Mouse (Mus musculus): Measurements from ENCODE around the gene Sgms1. TPM values are rescaled to one million over a fixed set of nuclear protein-coding genes. Genes with fewer than 3 reads are reported as not detected.
"Not testable (repeated sequence)": the region's sequence is repeated elsewhere in the genome, so short reads cannot be mapped to it uniquely, and the experiment has no call there.

Sgms1 gene
- polyA plus RNA-seq, 1 experiment, result 22.2 TPM

GRCm38 (mm10) chr19:32142383-32142782 is 247.1 kb downstream of the Sgms1 start:
- no peak for DNase-seq (ENCODE audit: low spot score)

GRCm38 (mm10) chr19:32138361-32139088 is 251.0 kb downstream of the Sgms1 start:
- no peak for DNase-seq (ENCODE audit: low spot score)

- DNase-seq (ENCODE audit: low spot score), result no peak
Measured at GRCm38 (mm10) chr19:32137904-32138303, 251.6 kb downstream of the Sgms1 start.

- DNase-seq (ENCODE audit: low spot score), result no peak
Measured at GRCm38 (mm10) chr19:32136888-32137625, 252.5 kb downstream of the Sgms1 start.

- DNase-seq (ENCODE audit: low spot score), result not testable (repeated sequence)
Measured at GRCm38 (mm10) chr19:32131707-32132488, 257.6 kb downstream of the Sgms1 start.

- DNase-seq (ENCODE audit: low spot score), result no peak
Measured at GRCm38 (mm10) chr19:32129281-32129680, 260.2 kb downstream of the Sgms1 start.

- no peak for DNase-seq (ENCODE audit: low spot score)
Measured at GRCm38 (mm10) chr19:32127180-32127850, 262.2 kb downstream of the Sgms1 start.

GRCm38 (mm10) chr19:32124155-32124554 is 265.4 kb downstream of the Sgms1 start:
- no peak for DNase-seq (ENCODE audit: low spot score)

GRCm38 (mm10) chr19:32123196-32123595 is 266.3 kb downstream of the Sgms1 start:
- no peak for DNase-seq (ENCODE audit: low spot score)

- DNase-seq (ENCODE audit: low spot score), result no peak
Measured at GRCm38 (mm10) chr19:32120798-32121197, 268.7 kb downstream of the Sgms1 start.

GRCm38 (mm10) chr19:32119666-32120065 is 269.8 kb downstream of the Sgms1 start:
- no peak for DNase-seq (ENCODE audit: low spot score)

GRCm38 (mm10) chr19:32118496-32118895 is 271.0 kb downstream of the Sgms1 start:
- DNase-seq (ENCODE audit: low spot score), result no peak

- no peak for DNase-seq (ENCODE audit: low spot score)
Measured at GRCm38 (mm10) chr19:32117484-32118018, 272.0 kb downstream of the Sgms1 start.

GRCm38 (mm10) chr19:32111866-32112790 is 277.4 kb downstream of the Sgms1 start:
- no peak for DNase-seq (ENCODE audit: low spot score)

- peak; percentile 73 for DNase-seq (ENCODE audit: low spot score)
Measured at GRCm38 (mm10) chr19:32107771-32108306, 281.7 kb downstream of the Sgms1 start, which contains the start of gene Asah2. Gene Asah2 (minus strand): TSS chr19:32108211.

- no peak for DNase-seq (ENCODE audit: low spot score)
Measured at GRCm38 (mm10) chr19:32106750-32107149, 282.8 kb downstream of the Sgms1 start.

GRCm38 (mm10) chr19:32104217-32104616 is 285.3 kb downstream of the Sgms1 start:
- no peak for DNase-seq (ENCODE audit: low spot score)

GRCm38 (mm10) chr19:32102976-32103300 is 286.6 kb downstream of the Sgms1 start:
- no peak for DNase-seq (ENCODE audit: low spot score)

GRCm38 (mm10) chr19:32102294-32102975 is 287.1 kb downstream of the Sgms1 start:
- no peak for DNase-seq (ENCODE audit: low spot score)

GRCm38 (mm10) chr19:32098582-32098981 is 290.9 kb downstream of the Sgms1 start:
- DNase-seq (ENCODE audit: low spot score), result no peak

Data from urinary bladder, adult 2 months (tissue).